Comparison of ENCODE assay signal across 13 mouse cellular contexts in the genomic region with DNA sequence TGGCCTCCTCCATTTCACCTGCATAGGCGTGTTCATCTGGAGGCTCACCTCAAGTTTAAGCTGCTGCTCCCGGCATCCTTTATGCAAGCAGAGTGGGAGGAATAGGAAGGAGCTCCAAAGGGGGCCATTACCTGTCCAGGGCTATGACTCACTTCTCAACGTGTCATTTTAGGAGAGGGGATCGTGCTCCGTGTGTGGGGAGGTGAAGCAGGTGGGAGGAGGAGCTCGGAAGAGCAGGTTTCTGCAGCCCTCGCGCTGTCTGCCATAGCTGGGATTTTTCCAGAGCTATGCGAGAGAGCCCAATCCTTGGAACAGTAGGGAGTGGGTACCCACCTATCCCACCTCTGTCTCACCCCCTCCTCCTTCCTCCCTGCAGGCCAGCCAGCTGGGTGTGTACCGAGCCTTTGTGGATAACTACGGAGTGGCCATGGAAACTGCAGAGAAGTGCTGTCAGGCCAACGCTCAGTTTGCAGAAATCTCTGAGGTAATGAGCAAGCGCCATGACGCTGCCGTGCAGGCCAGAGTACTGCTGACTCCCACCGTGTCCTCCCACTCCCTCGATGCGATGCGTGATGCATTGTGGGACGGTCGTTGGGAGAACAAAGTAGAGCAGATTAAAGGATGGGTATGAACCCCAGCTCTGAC.
DNase-seq lines count a peak whose midpoint lies in the region; ATAC-seq and TF ChIP-seq lines count a peak whose summit lies in the region.
"Had no signal": no experiment of that assay in that cellular context is flagged by ENCODE, and none has a peak within 500 bp of the region (broad histone marks: within the 10 kb centered on the region; RNA-seq: fewer than 3 reads in every experiment).

No protein-coding gene starts in this region.

- TF ChIP-seq CTCF in cortical plate, adult 2 months (IDR thresholded peaks at IDR 0.05; ENCODE audit: extremely low read depth, insufficient read depth, low read length): no peak
- no peak for TF ChIP-seq CTCF in hindbrain, postnatal 0 days (IDR thresholded peaks at IDR 0.05; ENCODE audit: low read depth)

- no peaks in the 10 kb centered on the region for H3K9me3 ChIP-seq in intestine, embryonic 14.5 days (ENCODE audit: control insufficient read depth, low read length)
- no peaks in the 10 kb centered on the region for H3K9me3 ChIP-seq in intestine, embryonic 15.5 days
- no peaks in the 10 kb centered on the region for H3K9me3 ChIP-seq in midbrain, embryonic 10.5 days (replicated peaks)
- no peaks in the 10 kb centered on the region for H3K9me3 ChIP-seq in midbrain, embryonic 16.5 days (replicated peaks; ENCODE audit: control insufficient read depth, low read length, poor library complexity, severe bottlenecking)
- H3K9me3 ChIP-seq in hindbrain, postnatal 0 days (ENCODE audit: low read length): no peaks in the 10 kb centered on the region
- H3K9me3 ChIP-seq: hindbrain, embryonic 15.5 days had no signal

- no peak overlapping the region for H3K4me2 ChIP-seq in intestine, embryonic 14.5 days (ENCODE audit: low read length)
- no peak overlapping the region for H3K4me2 ChIP-seq in intestine, embryonic 15.5 days (replicated peaks)
- no peak overlapping the region for H3K4me2 ChIP-seq in midbrain, embryonic 16.5 days (ENCODE audit: low read length)
- no peak overlapping the region for H3K4me2 ChIP-seq in hindbrain, postnatal 0 days (ENCODE audit: low read depth, low read length)
- H3K4me2 ChIP-seq: hindbrain, embryonic 15.5 days had no signal

- 91% methylated on average over 21 of the region's 21 CpGs for WGBS in intestine, embryonic 14.5 days
- WGBS in intestine, embryonic 15.5 days: 85% methylated on average over 21 of the region's 21 CpGs
- 94% methylated on average over 21 of the region's 21 CpGs for WGBS in midbrain, embryonic 10.5 days
- 80% methylated on average over 21 of the region's 21 CpGs for WGBS in midbrain, embryonic 16.5 days
- WGBS in hindbrain, postnatal 0 days: 82% methylated on average over 21 of the region's 21 CpGs

- H3K4me3 ChIP-seq in intestine, embryonic 14.5 days (ENCODE audit: low read depth, low read length): no peak overlapping the region
- no peak overlapping the region for H3K4me3 ChIP-seq in intestine, embryonic 15.5 days (replicated peaks)
- no peak overlapping the region for H3K4me3 ChIP-seq in midbrain, embryonic 10.5 days
- no peak overlapping the region for H3K4me3 ChIP-seq in midbrain, embryonic 16.5 days (ENCODE audit: low read depth, low read length)
- H3K4me3 ChIP-seq in cortical plate, adult 2 months (ENCODE audit: insufficient read depth, low read length): no peak overlapping the region
- no peak overlapping the region for H3K4me3 ChIP-seq in hindbrain, postnatal 0 days (ENCODE audit: low read length)
- H3K4me3 ChIP-seq: hindbrain, embryonic 15.5 days had no signal

- H3K9ac ChIP-seq in intestine, embryonic 14.5 days (ENCODE audit: low read length): no peak overlapping the region
- no peak overlapping the region for H3K9ac ChIP-seq in intestine, embryonic 15.5 days
- no peak overlapping the region for H3K9ac ChIP-seq in midbrain, embryonic 16.5 days (ENCODE audit: low read depth, low read length)
- no peak overlapping the region for H3K9ac ChIP-seq in hindbrain, postnatal 0 days (replicated peaks; ENCODE audit: low read length)
- H3K9ac ChIP-seq: hindbrain, embryonic 15.5 days; liver, embryonic 14.5 days had no signal

- no peak for DNase-seq in intestine, embryonic 14.5 days (ENCODE audit: low spot score)
- DNase-seq in midbrain, embryonic 10.5 days (ENCODE audit: low spot score): no peak
- DNase-seq in hindbrain, postnatal 0 days (ENCODE audit: low spot score): no peak
- no peak for DNase-seq in T-cell, adult 2 months (ENCODE audit: low spot score)
- no peak for DNase-seq in urinary bladder, postnatal 10 days (ENCODE audit: low spot score)
- DNase-seq: lung, postnatal 10 days; thymus, postnatal 14 days had no signal

- TF ChIP-seq POLR2A in cortical plate, adult 2 months (IDR thresholded peaks at IDR 0.05; ENCODE audit: extremely low read depth, insufficient read depth, low read length): no peak

- peaks cover 3% of the 10 kb centered on the region for H3K4me1 ChIP-seq in intestine, embryonic 14.5 days (replicated peaks; ENCODE audit: control insufficient read depth, insufficient read depth, low read length)
- no peaks in the 10 kb centered on the region; the same call in 1 of the 2 replicates for H3K4me1 ChIP-seq in intestine, embryonic 15.5 days (replicated peaks)
- H3K4me1 ChIP-seq in midbrain, embryonic 10.5 days: peaks cover 18% of the 10 kb centered on the region; the same call in 1 of the 2 replicates
- H3K4me1 ChIP-seq in midbrain, embryonic 16.5 days (ENCODE audit: control insufficient read depth, insufficient read depth, low read length): no peaks in the 10 kb centered on the region
- H3K4me1 ChIP-seq in cortical plate, adult 2 months (ENCODE audit: control insufficient read depth, insufficient read depth, low read length): peaks cover 2% of the 10 kb centered on the region
- no peaks in the 10 kb centered on the region for H3K4me1 ChIP-seq in hindbrain, postnatal 0 days (ENCODE audit: insufficient read depth, low read length)

- H3K27me3 ChIP-seq in intestine, embryonic 14.5 days (replicated peaks; ENCODE audit: control insufficient read depth, insufficient read depth, low read length): no peaks in the 10 kb centered on the region
- H3K27me3 ChIP-seq in intestine, embryonic 15.5 days (replicated peaks): no peaks in the 10 kb centered on the region
- no peaks in the 10 kb centered on the region for H3K27me3 ChIP-seq in midbrain, embryonic 10.5 days (ENCODE audit: low read depth, poor library complexity, severe bottlenecking)
- H3K27me3 ChIP-seq in midbrain, embryonic 16.5 days (ENCODE audit: control insufficient read depth, insufficient read depth, low read depth, low read length): no peaks in the 10 kb centered on the region
- H3K27me3 ChIP-seq in hindbrain, postnatal 0 days (ENCODE audit: insufficient read depth, low read length): no peaks in the 10 kb centered on the region
- H3K27me3 ChIP-seq: hindbrain, embryonic 15.5 days had no signal

- ATAC-seq in intestine, embryonic 14.5 days (replicated peaks; ENCODE audit: low FRiP score, low TSS enrichment, low read depth): 0 out of 2 replicates have a peak, but pooled peaks have one; percentile 13
- no peak for ATAC-seq in intestine, embryonic 15.5 days
- ATAC-seq in midbrain, embryonic 16.5 days: no peak; the same call in 1 of the 2 replicates
- peak; percentile 22; the same call in 1 of the 2 replicates for ATAC-seq in hindbrain, postnatal 0 days
- ATAC-seq: CD4-positive, CD25-positive, alpha-beta regulatory T cell, adult 4 months had no signal

- no peak overlapping the region for H3K27ac ChIP-seq in intestine, embryonic 14.5 days (ENCODE audit: low read depth)
- no peak overlapping the region for H3K27ac ChIP-seq in intestine, embryonic 15.5 days
- H3K27ac ChIP-seq in midbrain, embryonic 10.5 days (replicated peaks): 0 out of 2 replicates have a peak overlapping the region, but pooled peaks have one; percentile 23
- H3K27ac ChIP-seq in midbrain, embryonic 16.5 days (ENCODE audit: low read length): no peak overlapping the region
- H3K27ac ChIP-seq in cortical plate, adult 2 months (ENCODE audit: insufficient read depth, low read length): 0 out of 2 replicates have a peak overlapping the region, but pooled peaks have one; percentile 2
- no peak overlapping the region for H3K27ac ChIP-seq in hindbrain, postnatal 0 days
- H3K27ac ChIP-seq: hindbrain, embryonic 15.5 days; liver, embryonic 14.5 days had no signal

- peaks cover 66% of the 10 kb centered on the region for H3K36me3 ChIP-seq in intestine, embryonic 14.5 days (ENCODE audit: control insufficient read depth, insufficient read depth, low read length)
- peaks cover 22% of the 10 kb centered on the region for H3K36me3 ChIP-seq in intestine, embryonic 15.5 days
- H3K36me3 ChIP-seq in midbrain, embryonic 10.5 days: peaks cover 91% of the 10 kb centered on the region
- H3K36me3 ChIP-seq in midbrain, embryonic 16.5 days (ENCODE audit: control insufficient read depth, insufficient read depth, low read length): peaks cover 14% of the 10 kb centered on the region
- H3K36me3 ChIP-seq in hindbrain, postnatal 0 days (ENCODE audit: insufficient read depth, low read length): peaks cover 33% of the 10 kb centered on the region

Comparison
In these comparisons a context has a peak if more than half of its experiments do, and no peak if none do; other contexts are left out.
1. ATAC-seq: peak in intestine, embryonic 14.5 days (single experiment) and hindbrain, postnatal 0 days (single experiment); none in intestine, embryonic 15.5 days (single experiment) and midbrain, embryonic 16.5 days (single experiment).
2. H3K27ac ChIP-seq: peak in midbrain, embryonic 10.5 days (single experiment) and cortical plate, adult 2 months (single experiment); none in intestine, embryonic 14.5 days (single experiment), intestine, embryonic 15.5 days (single experiment), midbrain, embryonic 16.5 days (single experiment) and hindbrain, postnatal 0 days (single experiment).